In the genomic region with DNA sequence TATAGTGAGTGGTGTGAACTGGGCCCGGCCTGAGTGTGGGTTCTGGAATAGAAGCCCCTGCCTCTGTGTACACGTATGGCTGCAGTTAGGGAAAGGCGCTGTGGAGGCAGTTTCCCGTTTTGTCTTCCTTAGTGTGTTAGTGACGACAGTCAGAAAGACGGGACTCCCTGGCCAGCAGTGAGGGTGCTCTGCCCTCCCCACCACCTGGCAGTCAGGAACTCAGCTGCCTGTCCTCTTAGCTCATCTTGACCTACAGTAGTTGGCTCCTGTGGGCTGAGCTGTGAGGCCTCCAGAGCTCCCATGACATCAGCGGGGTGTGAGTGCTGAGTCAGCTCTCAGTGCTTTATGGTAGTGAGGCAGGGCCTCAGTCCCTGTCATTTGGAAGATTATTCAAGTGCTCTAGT, we compare ENCODE assay signal across 8 mouse cellular contexts.
A peak's percentile ranks its signal among the peaks of the same experiment; 100 is the strongest.
DNase-seq lines count a peak whose midpoint lies in the region; ATAC-seq and TF ChIP-seq lines count a peak whose summit lies in the region.

No protein-coding gene starts in this region.

- H3K36me3 ChIP-seq in lung, embryonic 16.5 days (ENCODE audit: control insufficient read depth, insufficient read depth, low read length) = no peaks in the 10 kb centered on the region
- H3K36me3 ChIP-seq in heart, postnatal 0 days (replicated peaks; ENCODE audit: control insufficient read depth, insufficient read depth, low read length) = no peaks in the 10 kb centered on the region

- H3K9me3 ChIP-seq in lung, embryonic 16.5 days (ENCODE audit: control insufficient read depth, low read length) = no peaks in the 10 kb centered on the region
- H3K9me3 ChIP-seq in heart, postnatal 0 days (replicated peaks; ENCODE audit: control insufficient read depth, low read length) = no peaks in the 10 kb centered on the region

- no peak overlapping the region for H3K9ac ChIP-seq in lung, embryonic 16.5 days (ENCODE audit: low read length)
- H3K9ac ChIP-seq in heart, postnatal 0 days (replicated peaks; ENCODE audit: low read depth, low read length) = no peak overlapping the region

- TF ChIP-seq CTCF in heart, postnatal 0 days (IDR thresholded peaks at IDR 0.05; ENCODE audit: low read depth) = no peak

- peak; percentile 70 for DNase-seq in adrenal gland, adult 2 months
- DNase-seq in adrenal gland, postnatal 4 days (ENCODE audit: low spot score in 2 of 2) = no peak
- no peak for DNase-seq in lung, adult 18-20 months
- peak; percentile 55 for DNase-seq in heart, postnatal 0 days (ENCODE audit: low spot score)
- peak; percentile 52 for DNase-seq in retina, embryonic 14.5 days (ENCODE audit: low spot score)
- no peak for DNase-seq in layer of hippocampus, postnatal 36 days
- no peak for DNase-seq in frontal cortex, postnatal 14 days (ENCODE audit: low spot score in 2 of 2)

- H3K4me3 ChIP-seq in lung, embryonic 16.5 days (ENCODE audit: low read length) = no peak overlapping the region
- H3K4me3 ChIP-seq in heart, postnatal 0 days (ENCODE audit: low read depth, low read length) = no peak overlapping the region

- no peak for TF ChIP-seq EP300 in heart, postnatal 0 days (IDR thresholded peaks at IDR 0.05; ENCODE audit: low read depth)

- peaks cover 5% of the 10 kb centered on the region for H3K4me1 ChIP-seq in lung, embryonic 16.5 days (replicated peaks; ENCODE audit: control insufficient read depth, insufficient read depth, low read length)
- H3K4me1 ChIP-seq in heart, postnatal 0 days (ENCODE audit: control insufficient read depth, insufficient read depth) = peaks cover 7% of the 10 kb centered on the region

- H3K27ac ChIP-seq in lung, embryonic 16.5 days (ENCODE audit: low read length) = no peak overlapping the region
- 0 out of 2 replicates have a peak overlapping the region, but pooled peaks have one; percentile 22 for H3K27ac ChIP-seq in heart, postnatal 0 days (ENCODE audit: low read depth)

- no peaks in the 10 kb centered on the region for H3K27me3 ChIP-seq in lung, embryonic 16.5 days (ENCODE audit: control insufficient read depth, insufficient read depth, low read depth, low read length)
- no peaks in the 10 kb centered on the region for H3K27me3 ChIP-seq in heart, postnatal 0 days (ENCODE audit: control insufficient read depth, insufficient read depth, low read length)

- no peak overlapping the region for H3K4me2 ChIP-seq in lung, embryonic 16.5 days (ENCODE audit: low read depth, low read length)
- no peak overlapping the region for H3K4me2 ChIP-seq in heart, postnatal 0 days (ENCODE audit: low read depth, low read length)

- 38% methylated on average over 7 of the region's 7 CpGs for WGBS in lung, embryonic 16.5 days
- WGBS in heart, postnatal 0 days = 31% methylated on average over 7 of the region's 7 CpGs

- peak; percentile 80 for ATAC-seq in lung, embryonic 16.5 days (ENCODE audit: low read depth)
- ATAC-seq in heart, postnatal 0 days (ENCODE audit: insufficient read depth, low read depth) = peak; percentile 88

Comparison
In these comparisons a context has a peak if more than half of its experiments do, and no peak if none do; other contexts are left out.
1. DNase-seq: peak in adrenal gland, adult 2 months (single experiment), heart, postnatal 0 days (single experiment) and retina, embryonic 14.5 days (single experiment); none in adrenal gland, postnatal 4 days (0 of 2), lung, adult 18-20 months (0 of 2), layer of hippocampus, postnatal 36 days (0 of 2) and frontal cortex, postnatal 14 days (0 of 2).